Mouse (Mus musculus): ENCODE measurements at regions not wholly inside any gene's neighbourhood (a gene's known extent, or its start where the extent isn't known, plus 50 kb on each side); places are given as distances from the start of the nearest gene placed in this dataset.
A peak's percentile ranks its signal among the peaks of the same experiment; 100 is the strongest.

DNA sequence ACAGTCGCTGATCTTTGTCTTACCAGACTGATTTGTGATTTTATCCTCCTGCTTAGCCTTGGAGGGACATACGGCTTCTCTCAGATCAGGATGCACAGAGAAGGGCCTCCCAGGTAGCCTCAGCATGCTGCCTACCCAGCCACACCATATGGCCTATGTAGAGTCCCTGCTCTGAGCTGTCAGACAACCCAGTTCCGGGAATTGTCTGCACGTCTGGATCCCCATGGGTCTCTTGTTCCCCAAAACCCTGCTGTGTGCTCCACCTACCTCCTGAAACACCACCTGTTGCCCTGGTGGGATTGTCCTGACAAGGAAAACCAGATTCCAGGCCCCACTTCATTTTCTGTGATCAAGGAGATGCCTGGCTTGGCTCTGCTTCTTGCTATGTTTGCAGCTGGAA is 64.1 kb upstream of the Acbd6 start:
- no peak overlapping the region for H3K4me3 ChIP-seq
- H3K27ac ChIP-seq, result peak overlapping the region; percentile 36; the same call in 1 of the 2 replicates
- DNase-seq (ENCODE audit: low spot score in 2 of 2), result no peak
- TF ChIP-seq CTCF (conservative IDR thresholded peaks at IDR 0.05), result no peak

GRCm38 (mm10) chr1:155494347-155494746 is 63.6 kb upstream of the Acbd6 start:
- Histone ChIP-seq H3K27ac (peak overlapping the region; percentile 36; the same call in 1 of the 2 replicates), H3K4me3 (no peak overlapping the region)
- DNase-seq (ENCODE audit: low spot score in 2 of 2), result no peak
- TF ChIP-seq CTCF (conservative IDR thresholded peaks at IDR 0.05), result no peak

- DNase-seq (ENCODE audit: low spot score in 2 of 2), result no peak
- no peak for TF ChIP-seq CTCF (conservative IDR thresholded peaks at IDR 0.05)
- Histone ChIP-seq H3K4me3 (no peak overlapping the region), H3K27ac (no peak overlapping the region)
Observed at GRCm38 (mm10) chr1:155499735-155500134, 58.2 kb upstream of the Acbd6 start.

DNA sequence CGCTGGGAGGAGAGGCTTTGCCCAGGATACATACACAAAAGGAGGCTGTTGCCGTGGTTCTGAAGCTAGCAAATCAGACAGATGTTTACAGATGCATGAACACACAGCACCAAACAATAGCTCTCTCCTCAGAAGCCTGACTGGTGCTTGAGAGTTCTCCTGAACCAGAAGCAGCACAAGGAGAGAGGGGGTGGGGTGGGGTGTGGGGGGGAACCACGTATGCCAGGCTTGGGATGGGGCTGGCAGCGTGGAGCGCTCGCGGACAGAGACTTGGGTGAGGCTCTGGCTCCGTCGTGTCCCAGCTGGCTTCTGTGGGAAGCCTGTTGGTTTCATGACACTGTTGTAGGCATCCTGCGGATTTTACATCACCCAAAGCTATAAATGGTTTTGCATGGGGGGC is 55.1 kb upstream of the Acbd6 start:
- TF ChIP-seq CTCF (conservative IDR thresholded peaks at IDR 0.05), result no peak
- Histone ChIP-seq H3K27ac (no peak overlapping the region), H3K4me3 (no peak overlapping the region; the same call in 1 of the 2 replicates)
- no peak for DNase-seq (ENCODE audit: low spot score in 2 of 2)

DNA sequence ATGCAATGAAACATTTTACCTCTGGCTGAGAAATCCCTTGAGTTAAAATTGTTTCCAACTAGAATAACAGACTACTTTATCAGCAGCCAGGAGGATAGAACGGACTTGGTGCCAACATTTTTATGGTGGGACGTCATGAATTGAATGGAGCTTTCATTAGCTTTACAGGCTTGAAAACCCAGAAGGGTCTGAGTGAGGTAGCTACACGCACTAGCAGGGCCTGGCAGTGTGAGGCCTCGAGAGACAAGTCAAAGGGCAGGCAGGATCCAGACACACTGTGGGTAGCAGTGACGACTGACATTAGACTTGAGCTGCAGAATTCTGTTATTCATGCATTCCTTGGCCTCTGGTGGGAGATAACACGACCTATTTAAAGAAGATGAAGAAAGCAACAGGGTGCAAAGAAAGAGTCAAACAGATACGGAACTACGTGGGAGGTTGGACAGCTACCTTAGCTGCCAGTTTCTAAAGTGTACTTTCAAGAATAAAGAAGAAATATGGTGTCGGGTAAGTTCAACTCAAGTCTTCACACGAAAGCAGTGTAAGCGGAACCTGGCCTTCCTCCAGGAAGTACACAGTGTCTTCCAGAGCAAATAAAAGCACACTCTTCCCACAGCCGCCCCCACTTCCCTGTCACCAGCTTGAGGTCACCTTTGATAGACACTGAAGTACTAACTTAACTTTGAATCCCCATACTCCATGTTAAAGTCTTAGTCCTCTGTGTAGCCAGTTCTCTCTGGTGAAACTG is 53.2 kb upstream of the Acbd6 start:
- DNase-seq (ENCODE audit: low spot score in 2 of 2), result no peak
- H3K27ac ChIP-seq, result no peak overlapping the region
- no peak for TF ChIP-seq CTCF (conservative IDR thresholded peaks at IDR 0.05)
- H3K4me3 ChIP-seq, result no peak overlapping the region

DNA sequence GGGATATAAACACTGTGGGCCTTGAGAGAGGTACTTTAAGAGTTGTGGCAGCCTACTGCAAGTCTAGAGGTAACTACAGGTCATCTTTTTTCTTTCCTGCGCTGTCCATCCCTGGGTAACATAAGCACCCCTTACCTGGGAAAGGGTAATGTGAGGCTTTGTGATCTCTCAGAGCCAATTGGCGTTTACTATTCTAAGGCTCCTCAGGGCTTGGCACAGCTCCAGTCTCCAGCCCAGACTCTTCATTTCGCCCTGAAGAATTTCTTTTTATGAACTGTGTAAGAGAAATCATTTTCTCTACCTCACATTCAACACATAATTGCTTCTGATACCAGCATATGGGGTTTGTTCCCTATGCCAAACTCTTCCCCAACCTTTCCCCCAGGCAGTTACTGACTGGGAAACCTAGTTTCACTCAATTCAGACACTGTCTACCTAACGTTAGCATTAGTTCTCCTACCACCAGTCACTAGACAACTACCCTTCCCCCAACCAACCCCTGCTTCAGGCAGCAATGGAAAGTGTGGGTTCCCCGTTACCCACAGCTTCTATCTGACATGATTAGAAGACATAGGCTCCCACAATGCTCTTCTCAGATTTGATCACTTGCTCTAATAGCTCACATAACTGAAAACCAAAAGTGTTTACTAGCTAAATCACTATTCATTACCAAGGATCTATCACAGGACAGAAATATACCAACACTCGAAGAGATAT is 52.4 kb upstream of the Acbd6 start:
- H3K4me3 ChIP-seq, result no peak overlapping the region
- no peak overlapping the region for H3K27ac ChIP-seq
- DNase-seq (ENCODE audit: low spot score in 2 of 2), result no peak
- no peak for TF ChIP-seq CTCF (conservative IDR thresholded peaks at IDR 0.05)

All from layer of hippocampus, adult 2 months (tissue).